ENCODE assay signal across 9 mouse cellular contexts in the genomic region with DNA sequence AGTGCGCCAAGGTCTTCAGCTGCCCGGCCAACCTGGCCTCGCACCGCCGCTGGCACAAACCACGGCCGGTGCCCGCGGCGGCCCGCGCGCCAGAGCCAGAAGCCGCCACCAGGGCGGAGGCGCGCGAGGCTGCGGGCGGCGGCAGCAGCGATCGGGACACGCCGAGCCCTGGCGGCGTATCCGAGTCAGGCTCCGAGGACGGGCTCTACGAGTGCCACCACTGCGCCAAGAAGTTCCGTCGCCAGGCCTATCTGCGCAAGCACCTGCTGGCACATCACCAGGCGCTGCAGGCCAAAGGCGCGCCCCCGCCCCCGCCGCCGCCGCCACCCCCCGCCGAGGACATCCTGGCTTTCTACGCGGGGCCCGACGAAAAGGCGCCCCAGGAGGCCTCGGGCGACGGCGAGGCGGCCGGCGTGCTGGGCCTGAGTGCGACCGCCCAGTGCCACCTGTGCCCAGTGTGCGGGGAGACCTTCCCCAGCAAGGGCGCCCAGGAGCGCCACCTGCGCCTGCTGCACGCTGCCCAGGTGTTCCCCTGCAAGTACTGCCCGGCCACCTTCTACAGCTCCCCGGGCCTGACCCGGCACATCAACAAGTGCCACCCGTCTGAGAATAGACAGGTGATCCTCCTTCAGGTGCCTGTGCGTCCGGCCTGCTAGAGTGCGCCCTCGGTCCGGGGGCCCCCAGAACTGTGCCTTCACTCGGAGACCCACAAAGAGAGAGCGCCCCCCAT. TPM values are rescaled to one million over a fixed set of nuclear protein-coding genes. Genes with fewer than 3 reads are reported as not detected.
DNase-seq lines count a peak whose midpoint lies in the region; ATAC-seq and TF ChIP-seq lines count a peak whose summit lies in the region.
"Had no signal": no experiment of that assay in that cellular context is flagged by ENCODE, and none has a peak within 500 bp of the region (broad histone marks: within the 10 kb centered on the region; RNA-seq: fewer than 3 reads in every experiment).

No protein-coding gene starts in this region.

- peak; percentile 41 for DNase-seq in gastrocnemius, adult 2 months
- no peak for DNase-seq in gastrocnemius, postnatal 14 days
- DNase-seq in thymus, postnatal 4 days: peak; percentile 48
- no peak for DNase-seq in thymus, postnatal 10 days (ENCODE audit: low spot score in 2 of 2)
- DNase-seq in heart, postnatal 4 days: peak; percentile 12
- DNase-seq in lung, postnatal 25 days (ENCODE audit: low spot score): no peak

- peaks cover 25% of the 10 kb centered on the region for H3K4me1 ChIP-seq in liver, embryonic 12.5 days
- H3K4me1 ChIP-seq in small intestine, adult 2 months (ENCODE audit: control insufficient read depth, insufficient read depth, insufficient read length, low read length): peaks cover 15% of the 10 kb centered on the region

- no peak for ATAC-seq in liver, embryonic 12.5 days

- TF ChIP-seq CTCF in gastrocnemius, adult 2 months (IDR thresholded peaks at IDR 0.05): 0 out of 2 replicates have a peak, but pooled peaks have one; percentile 4
- no peak for TF ChIP-seq CTCF in small intestine, adult 2 months (IDR thresholded peaks at IDR 0.05; ENCODE audit: extremely low read depth, insufficient read length, insufficient replicate concordance, low read depth, low read length)

- 3% methylated on average over 74 of the region's 75 CpGs for WGBS in liver, embryonic 12.5 days (ENCODE audit: insufficient replicate concordance)
- WGBS in small intestine, adult 2 months: 1% methylated on average over 74 of the region's 75 CpGs

- no peak overlapping the region for H3K27ac ChIP-seq in gastrocnemius, adult 2 months
- H3K27ac ChIP-seq in liver, embryonic 12.5 days: no peak overlapping the region
- no peak overlapping the region for H3K27ac ChIP-seq in small intestine, adult 2 months (ENCODE audit: insufficient read depth, low read depth, low read length)

- H3K9me3 ChIP-seq in liver, embryonic 12.5 days (replicated peaks): no peaks in the 10 kb centered on the region

- peaks cover 99% of the 10 kb centered on the region for H3K27me3 ChIP-seq in liver, embryonic 12.5 days (replicated peaks)
- peaks cover 74% of the 10 kb centered on the region for H3K27me3 ChIP-seq in small intestine, adult 2 months (ENCODE audit: control insufficient read depth, insufficient read depth, low read length)

- intact Hi-C loops in gastrocnemius, adult 2 months (cut with DNase I): no loop called here
- intact Hi-C loops in gastrocnemius, postnatal 14 days (cut with DNase I; ENCODE audit: low total_unique reads): no loop called here

- H3K9ac ChIP-seq in liver, embryonic 12.5 days: no peak overlapping the region

- TF ChIP-seq POLR2A in small intestine, adult 2 months (IDR thresholded peaks at IDR 0.05; ENCODE audit: low read depth, low read length): no peak

- no peaks in the 10 kb centered on the region for H3K36me3 ChIP-seq in liver, embryonic 12.5 days
- H3K36me3 ChIP-seq in small intestine, adult 2 months (ENCODE audit: control insufficient read depth, insufficient read depth, low read length): no peaks in the 10 kb centered on the region

- H3K4me2 ChIP-seq in liver, embryonic 12.5 days: peak overlapping the region; percentile 77

- H3K4me3 ChIP-seq in gastrocnemius, adult 2 months: peak overlapping the region; percentile 73
- peak overlapping the region; percentile 53 for H3K4me3 ChIP-seq in liver, embryonic 12.5 days
- H3K4me3 ChIP-seq in small intestine, adult 2 months (ENCODE audit: low read depth, low read length): peak overlapping the region; percentile 57

RNA-seq across cellular contexts. Expression of gene Insm1, which starts 1.6 kb away (rescaled TPM):
- total RNA-seq in gastrocnemius, adult 2 months (2021): not detected
- not detected for total RNA-seq in gastrocnemius, postnatal 14 days (2021)
- total RNA-seq in heart, postnatal 4 days (2021): not detected
- polyA plus RNA-seq in liver, embryonic 12.5 days (2016; fragmentation: Nextera tagmentation; extraction: Ambion mirVana): not detected in 2 replicates
- 3.1 and 5.9 TPM in 2 replicates for polyA plus RNA-seq in small intestine, adult 2 months (2012; rRNA removed)
- polyA plus RNA-seq: gonadal fat pad, adult 2 months had no signal

Comparison
In these comparisons a context has a peak if more than half of its experiments do, and no peak if none do; other contexts are left out.
1. DNase-seq: peak in gastrocnemius, adult 2 months (single experiment), thymus, postnatal 4 days (single experiment) and heart, postnatal 4 days (single experiment); none in gastrocnemius, postnatal 14 days (single experiment), thymus, postnatal 10 days (0 of 2) and lung, postnatal 25 days (single experiment).
2. Peak in every context shown above with its lines, with median percentiles within 50 percentile points of each other: H3K4me3 ChIP-seq.